Mouse (Mus musculus): ENCODE data around the gene Hdhd5.

GRCm38 (mm10) chr6:120572372-120572771 lies 41.3 kb upstream of the Hdhd5 start:
- TF ChIP-seq ZKSCAN1 (IDR thresholded peaks at IDR 0.05; ENCODE audit: low read depth, low read length) (no peak), POLR2A (IDR thresholded peaks at IDR 0.05; ENCODE audit: control insufficient read depth in 1 of 2, insufficient read depth in 1 of 2, low read depth in 1 of 2, low read length in 2 of 2, poor library complexity in 1 of 2) (no peak), TBP (IDR thresholded peaks at IDR 0.05; ENCODE audit: low read depth, low read length) (no peak), TAL1 (IDR thresholded peaks at IDR 0.05; ENCODE audit: low read length) (no peak), POLR2AphosphoS5 (IDR thresholded peaks at IDR 0.05; ENCODE audit: borderline replicate concordance, low read depth, low read length) (no peak), NELFE (IDR thresholded peaks at IDR 0.05; ENCODE audit: low read depth, low read length) (no peak), MYC (IDR thresholded peaks at IDR 0.05; ENCODE audit: low read depth, low read length) (no peak), EP300 (IDR thresholded peaks at IDR 0.05; ENCODE audit: low read depth in 1 of 2, low read length in 2 of 2) (no peak), SIN3A (IDR thresholded peaks at IDR 0.05; ENCODE audit: low read length) (no peak), CTCF (IDR thresholded peaks at IDR 0.05 in 2 of 3, conservative IDR thresholded peaks at IDR 0.05 in 1 of 3; ENCODE audit: control insufficient read depth in 1 of 3, insufficient read depth in 1 of 3, low read depth in 2 of 3, low read length in 3 of 3, poor library complexity in 1 of 3, severe bottlenecking in 1 of 3) (no peak), ZC3H11A (IDR thresholded peaks at IDR 0.05; ENCODE audit: low read depth, low read length) (no peak), POLR2AphosphoS2 (IDR thresholded peaks at IDR 0.05; ENCODE audit: low read length) (no peak), TCF12 (IDR thresholded peaks at IDR 0.05; ENCODE audit: low read depth, low read length) (no peak), ZMIZ1 (IDR thresholded peaks at IDR 0.05; ENCODE audit: low read depth, low read length) (no peak)
